Comparison of ENCODE assay signal across 9 mouse cellular contexts in the genomic region with DNA sequence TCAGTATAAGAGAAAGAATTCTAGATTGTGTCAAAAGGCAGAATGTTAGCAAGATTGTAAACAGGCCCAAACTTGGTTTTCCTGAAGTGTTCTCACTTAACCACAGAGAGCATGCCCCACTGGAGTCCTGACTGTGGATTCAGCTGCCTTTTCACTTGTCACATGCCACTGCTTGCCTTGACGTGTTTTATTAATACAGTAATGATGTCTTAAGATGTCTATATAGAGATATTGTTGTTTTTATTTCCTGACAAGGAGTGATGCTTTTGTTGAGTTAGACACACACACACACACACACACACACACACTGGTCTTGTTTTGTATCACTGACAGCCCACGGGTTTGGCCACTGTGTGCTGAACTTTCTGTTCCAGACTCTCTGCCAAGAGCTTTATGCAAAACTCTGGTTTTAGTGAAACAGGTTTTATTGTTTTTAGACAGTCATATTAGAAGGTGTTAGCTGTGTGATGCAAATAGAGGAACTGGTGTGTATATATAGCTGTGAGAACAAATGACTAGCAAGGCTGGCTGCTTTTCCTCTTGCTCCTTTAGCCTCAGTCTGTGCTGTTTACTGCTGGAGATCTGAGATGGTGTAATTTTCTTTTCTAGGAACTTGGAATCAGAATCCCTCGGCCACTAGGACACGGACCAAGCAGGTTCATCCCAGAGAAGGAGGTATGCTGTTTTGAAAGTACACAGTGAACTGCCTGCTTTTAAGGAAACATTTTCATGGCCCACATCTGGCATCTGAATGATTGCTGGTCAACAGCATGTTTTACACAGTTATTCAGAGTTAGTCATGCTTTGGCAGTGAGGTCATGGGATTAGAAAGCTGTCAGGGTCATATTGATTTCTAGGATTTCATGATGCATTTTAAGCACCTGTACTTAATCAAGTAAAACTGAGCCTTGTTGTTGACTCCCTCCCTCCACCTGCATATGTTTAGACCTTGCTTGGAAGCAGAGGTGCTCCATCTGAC.
DNase-seq lines count a peak whose midpoint lies in the region; ATAC-seq lines count a peak whose summit lies in the region.
"Had no signal": no experiment of that assay in that cellular context is flagged by ENCODE, and none has a peak within 500 bp of the region (broad histone marks: within the 10 kb centered on the region; RNA-seq: fewer than 3 reads in every experiment).

No protein-coding gene starts in this region.

- no peaks in the 10 kb centered on the region for H3K9me3 ChIP-seq in hindbrain, embryonic 15.5 days
- H3K9me3 ChIP-seq in hindbrain, embryonic 12.5 days (replicated peaks): no peaks in the 10 kb centered on the region

- H3K9ac ChIP-seq in hindbrain, embryonic 15.5 days: no peak overlapping the region
- no peak overlapping the region for H3K9ac ChIP-seq in hindbrain, embryonic 12.5 days

- H3K4me3 ChIP-seq in hindbrain, embryonic 15.5 days: no peak overlapping the region
- H3K4me3 ChIP-seq in hindbrain, embryonic 12.5 days: no peak overlapping the region

- DNase-seq in urinary bladder, postnatal 14 days (ENCODE audit: low spot score): peak; percentile 58
- no peak for DNase-seq in urinary bladder, adult 2 months (ENCODE audit: low spot score)
- peak; percentile 55 to 65 for DNase-seq in heart, postnatal 14 days
- DNase-seq in thymus, postnatal 4 days: no peak
- DNase-seq in cerebellum, postnatal 36 days: no peak

- no peak for ATAC-seq in hindbrain, embryonic 15.5 days (ENCODE audit: low FRiP score, low read depth)
- ATAC-seq in hindbrain, embryonic 12.5 days (ENCODE audit: low FRiP score): no peak
- peak; percentile 56; the same call in 1 of the 2 replicates for ATAC-seq in monocyte, adult 5-6 weeks (replicated peaks; ENCODE audit: insufficient number of reproducible peaks, low FRiP score, low TSS enrichment, poor library complexity, severe bottlenecking)

- peaks cover 15% of the 10 kb centered on the region for H3K36me3 ChIP-seq in hindbrain, embryonic 15.5 days
- H3K36me3 ChIP-seq in hindbrain, embryonic 12.5 days: peaks cover 13% of the 10 kb centered on the region

- H3K27ac ChIP-seq in hindbrain, embryonic 15.5 days (replicated peaks): 0 out of 2 replicates have a peak overlapping the region, but pooled peaks have one; percentile 45
- H3K27ac ChIP-seq in hindbrain, embryonic 12.5 days: no peak overlapping the region
- H3K27ac ChIP-seq: kidney, postnatal 0 days had no signal

- H3K4me1 ChIP-seq in hindbrain, embryonic 15.5 days (replicated peaks): peaks cover 20% of the 10 kb centered on the region
- H3K4me1 ChIP-seq in hindbrain, embryonic 12.5 days: peaks cover 1% of the 10 kb centered on the region; the same call in 1 of the 2 replicates

- H3K27me3 ChIP-seq in hindbrain, embryonic 15.5 days: no peaks in the 10 kb centered on the region
- no peaks in the 10 kb centered on the region for H3K27me3 ChIP-seq in hindbrain, embryonic 12.5 days

- 62% methylated on average over 4 of the region's 4 CpGs for WGBS in hindbrain, embryonic 15.5 days
- 69% methylated on average over 4 of the region's 4 CpGs for WGBS in hindbrain, embryonic 12.5 days

- intact Hi-C loops in heart, postnatal 14 days (cut with DNase I): loop anchor here (5.0 kb wide), 1 partner anchor 39 kb away; no protein-coding TSS in a partner anchor

- no peak overlapping the region for H3K4me2 ChIP-seq in hindbrain, embryonic 15.5 days
- H3K4me2 ChIP-seq in hindbrain, embryonic 12.5 days (replicated peaks): no peak overlapping the region

Comparison
In these comparisons a context has a peak if more than half of its experiments do, and no peak if none do; other contexts are left out.
1. DNase-seq: peak in urinary bladder, postnatal 14 days (single experiment) and heart, postnatal 14 days (2 of 2); none in urinary bladder, adult 2 months (single experiment), thymus, postnatal 4 days (single experiment) and cerebellum, postnatal 36 days (0 of 2).